Mouse (Mus musculus): Measurements from ENCODE around the gene Myo7a.

The Myo7a gene

DNA sequence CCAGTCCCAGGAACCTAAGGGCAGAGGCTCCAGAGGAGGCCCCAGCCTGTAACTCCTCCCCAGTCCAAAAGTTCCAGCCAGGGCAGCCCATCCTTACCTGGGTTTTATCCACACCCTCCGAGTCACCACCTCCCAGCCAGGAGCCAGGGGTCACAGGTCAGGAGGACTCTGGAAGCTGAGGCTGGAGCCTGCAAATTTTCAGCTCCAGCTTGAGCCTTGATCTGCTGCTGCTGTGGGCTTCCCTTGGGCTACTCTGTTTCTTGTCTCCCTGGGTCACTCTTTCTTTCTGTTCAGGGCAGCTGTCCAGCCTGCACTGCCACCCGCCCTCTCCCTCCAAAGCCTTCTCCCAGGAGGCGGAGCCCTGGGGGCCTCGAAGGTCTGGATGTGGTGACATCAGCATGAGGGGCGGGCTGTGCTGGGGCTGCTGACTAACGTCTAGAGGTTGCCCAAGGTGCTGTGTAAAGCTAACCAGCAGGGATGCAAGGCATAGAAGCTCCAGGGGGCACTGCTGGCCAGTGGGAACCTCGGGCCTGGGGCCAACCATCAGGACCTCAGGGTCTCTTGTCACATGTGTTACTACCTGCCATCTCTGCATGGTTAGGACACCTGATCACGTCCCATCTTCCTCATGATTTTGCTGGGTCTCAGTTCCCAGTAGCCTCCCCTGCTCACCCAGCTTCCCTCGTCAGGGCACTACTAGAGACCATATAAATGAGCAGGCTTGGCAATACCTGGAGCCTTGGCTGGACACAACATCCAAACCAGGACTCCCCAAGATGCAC is at the start of gene Myo7a:
TSS of gene Myo7a (minus strand) at position 346 of the 782 bp plus-strand sequence.
- DNase-seq (ENCODE audit: low read depth, low spot score) = no peak

DNA sequence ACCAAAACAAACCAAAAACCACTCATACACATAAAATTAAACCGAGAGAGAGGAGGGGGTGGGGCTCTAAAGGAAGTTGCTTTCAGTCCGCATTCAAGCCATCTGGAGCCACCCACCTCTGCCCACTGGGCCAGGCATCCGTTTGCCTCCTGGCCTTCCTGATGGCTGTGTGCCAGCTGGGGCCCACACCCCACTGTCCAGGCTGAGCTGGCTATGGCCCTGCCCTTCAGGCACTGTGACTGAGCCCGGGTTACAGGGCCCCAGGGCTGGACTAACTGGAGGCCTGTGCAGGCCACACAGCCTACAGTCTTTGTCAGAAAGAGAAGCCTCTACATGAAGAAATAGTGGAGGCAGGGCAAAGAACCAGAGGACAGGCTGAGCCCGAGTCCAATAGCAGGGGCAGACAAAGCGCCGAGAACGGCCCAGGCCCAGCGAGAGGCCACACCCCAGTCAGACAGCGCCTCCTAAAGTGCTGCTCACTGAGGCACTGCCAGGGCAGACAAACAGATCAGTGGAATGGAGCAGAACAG is 45.7 kb upstream of the Myo7a start:
- DNase-seq (ENCODE audit: low read depth, low spot score) = no peak

DNA sequence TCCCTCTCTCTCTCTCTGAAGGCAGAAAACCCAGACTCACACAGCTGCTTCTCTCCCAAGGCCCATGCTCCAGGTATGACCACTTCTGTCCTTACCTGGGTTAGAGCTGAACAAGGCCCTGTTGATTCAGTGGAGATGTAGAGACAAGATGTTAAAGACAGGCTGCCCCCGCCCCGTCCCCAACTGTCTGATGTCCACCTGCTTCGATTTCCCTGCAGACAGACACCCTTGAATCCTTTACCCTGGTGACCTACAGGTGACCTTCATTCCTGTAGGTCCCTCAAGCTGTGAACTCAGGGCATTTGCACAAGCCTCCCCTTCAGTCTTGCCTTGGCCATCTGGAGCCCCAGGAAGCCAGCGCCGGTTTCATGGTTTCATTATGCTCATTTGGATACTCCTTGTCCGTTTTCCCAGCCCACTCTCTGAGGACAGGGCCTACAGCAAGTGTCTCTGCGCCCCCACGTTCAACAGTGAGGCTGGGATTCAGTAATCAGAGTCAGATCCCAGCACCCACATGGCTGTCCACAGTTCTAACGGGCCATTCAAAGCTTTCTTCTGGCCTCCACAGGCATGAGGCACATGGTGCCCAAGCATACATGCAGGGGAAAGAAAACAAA is 45.2 kb upstream of the Myo7a start:
- DNase-seq (ENCODE audit: low read depth, low spot score) = no peak

DNA sequence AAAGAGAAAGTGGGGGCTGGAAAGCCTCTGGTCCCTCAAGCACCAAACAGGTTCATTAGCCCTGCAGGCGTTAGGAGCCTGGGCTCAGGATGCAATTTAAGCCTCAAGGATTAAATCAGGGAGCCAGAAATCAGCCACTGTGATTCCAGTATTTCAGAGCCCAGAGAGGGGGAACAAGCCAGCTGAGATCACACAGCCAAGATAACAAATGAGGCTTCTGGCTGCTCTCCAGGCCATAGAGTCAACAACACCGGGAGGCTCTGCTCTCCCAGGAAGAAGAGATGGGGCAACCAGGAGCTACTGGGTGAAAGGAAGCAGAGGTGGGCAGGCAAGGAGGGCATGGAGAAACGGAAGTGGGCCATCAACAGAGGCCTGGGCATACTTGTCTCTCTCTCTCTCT is 44.4 kb upstream of the Myo7a start:
- DNase-seq (ENCODE audit: low read depth, low spot score) = no peak

DNA sequence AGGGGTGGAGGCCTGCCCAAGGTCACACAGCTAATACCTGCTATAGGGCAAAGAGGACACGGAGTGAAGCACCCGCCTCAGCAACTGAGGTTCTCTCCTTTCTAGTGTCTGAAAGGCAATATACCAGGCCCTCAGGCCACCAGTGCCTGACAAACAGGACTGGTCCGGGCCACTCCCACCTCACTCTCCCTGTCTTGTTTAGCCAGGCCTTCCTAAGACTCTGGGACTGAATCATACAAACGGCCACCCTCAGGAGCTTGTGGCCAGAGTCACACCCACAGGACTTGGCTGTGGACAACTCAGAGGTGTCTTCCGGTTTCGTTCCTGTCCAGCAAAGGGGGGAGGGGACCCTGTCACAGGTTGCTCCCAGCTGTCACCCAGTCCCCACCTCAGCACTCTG is 42.9 kb upstream of the Myo7a start:
- no peak for DNase-seq (ENCODE audit: low read depth, low spot score)

DNA sequence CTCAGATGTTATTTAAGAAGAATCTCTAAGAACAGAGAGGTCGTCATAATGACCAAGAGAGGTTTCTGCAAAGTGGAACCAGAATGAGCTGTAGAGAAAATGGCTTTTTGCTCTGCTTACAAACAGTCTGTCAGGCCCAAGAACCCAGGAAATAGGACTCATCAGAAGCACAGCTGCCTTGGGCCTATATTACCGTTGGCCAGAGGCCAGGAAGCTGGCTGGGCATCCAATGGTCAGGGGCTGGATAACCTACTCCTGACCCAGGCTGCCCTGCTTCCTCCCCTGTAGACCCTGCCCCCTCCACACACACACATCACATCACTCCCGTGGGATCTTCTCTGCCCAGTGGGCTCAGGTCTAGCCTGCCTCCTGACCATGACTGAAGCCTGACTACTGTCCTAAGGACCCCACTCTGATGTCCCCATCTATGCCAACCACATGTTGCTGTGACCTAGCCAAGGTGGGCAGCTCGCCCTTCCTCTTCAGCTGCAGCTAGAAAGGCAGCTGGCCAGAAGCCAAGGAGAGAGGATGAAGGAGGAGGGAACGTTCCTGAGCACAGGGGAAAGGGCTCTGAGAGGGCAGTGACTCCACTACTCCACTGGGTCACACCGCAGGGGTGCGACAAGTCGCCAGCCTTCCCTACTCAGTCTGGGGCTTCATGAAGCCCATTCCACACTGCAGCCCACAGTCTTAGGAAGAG is 40.9 kb upstream of the Myo7a start:
- no peak for DNase-seq (ENCODE audit: low read depth, low spot score)

DNA sequence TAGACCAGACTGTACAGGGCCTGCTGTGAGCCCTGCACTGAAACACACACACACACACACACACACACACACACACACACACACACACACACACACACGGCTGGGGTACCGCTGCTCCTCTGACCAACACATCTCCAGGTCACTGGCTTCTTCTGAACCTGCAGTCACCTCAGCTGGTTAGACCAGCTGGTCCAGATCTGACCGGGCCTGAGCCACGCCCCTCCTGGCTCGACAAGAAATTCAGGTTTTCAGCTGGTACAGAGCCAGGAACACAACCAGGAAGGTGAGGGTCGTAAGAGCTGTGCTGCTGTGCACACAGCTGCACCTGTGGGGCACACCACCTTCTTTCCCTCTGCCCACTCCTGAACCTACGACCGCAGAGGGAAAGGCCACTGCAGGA is 39.2 kb upstream of the Myo7a start:
- DNase-seq (ENCODE audit: low read depth, low spot score) = no peak

DNA sequence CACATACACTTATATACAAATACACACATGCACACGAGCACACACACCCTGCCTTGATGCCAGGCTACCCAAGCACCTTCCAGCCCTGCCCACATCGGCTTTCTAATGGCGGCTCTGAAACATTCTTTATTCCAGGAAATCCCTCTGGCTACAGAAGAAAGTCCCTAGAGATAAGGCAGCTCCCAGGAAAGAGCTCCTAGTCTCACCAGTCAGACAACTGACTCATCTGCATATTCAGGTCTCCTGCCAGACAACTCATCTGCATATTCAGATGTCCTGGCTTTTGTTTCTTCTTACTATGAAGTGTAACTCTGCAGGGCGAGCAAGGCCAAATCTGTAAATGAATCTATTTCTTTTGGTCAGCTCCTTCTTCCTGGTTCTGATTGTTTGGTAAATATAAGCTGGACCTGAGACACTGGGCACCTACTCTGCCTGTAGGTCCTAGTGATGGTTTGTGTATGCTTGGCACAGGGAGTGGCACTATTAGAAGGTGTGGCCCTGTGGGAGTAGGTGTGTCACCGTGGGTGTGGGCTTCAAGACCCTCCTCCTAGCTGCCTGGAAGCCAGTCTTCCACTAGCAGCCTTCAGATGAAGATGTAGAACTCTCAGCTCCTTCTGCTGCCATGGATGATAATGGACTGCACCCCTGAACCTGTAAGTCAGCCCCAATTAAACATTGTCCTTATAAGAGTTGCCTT is 38.5 kb upstream of the Myo7a start:
- DNase-seq (ENCODE audit: low read depth, low spot score) = peak; percentile 56

DNA sequence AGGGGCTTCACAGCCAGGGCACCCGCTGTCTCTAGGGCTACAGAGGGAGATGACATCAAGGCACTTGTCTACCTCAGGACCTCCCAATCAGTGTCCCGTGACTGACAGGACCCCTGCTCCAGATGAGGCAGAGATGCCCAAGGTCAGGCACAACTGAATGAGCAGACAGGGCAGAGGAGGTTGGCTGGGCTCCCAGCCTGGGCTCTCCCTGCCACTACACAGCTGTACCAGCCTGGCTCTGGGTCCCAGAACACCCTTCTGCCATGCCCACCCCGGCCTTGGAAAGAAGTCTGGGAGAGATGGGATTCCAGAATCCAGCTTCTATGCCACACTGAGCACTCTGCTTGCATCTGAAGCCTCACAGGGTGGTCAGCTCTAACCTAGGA is 36.9 kb upstream of the Myo7a start:
- DNase-seq (ENCODE audit: low read depth, low spot score) = no peak

DNA sequence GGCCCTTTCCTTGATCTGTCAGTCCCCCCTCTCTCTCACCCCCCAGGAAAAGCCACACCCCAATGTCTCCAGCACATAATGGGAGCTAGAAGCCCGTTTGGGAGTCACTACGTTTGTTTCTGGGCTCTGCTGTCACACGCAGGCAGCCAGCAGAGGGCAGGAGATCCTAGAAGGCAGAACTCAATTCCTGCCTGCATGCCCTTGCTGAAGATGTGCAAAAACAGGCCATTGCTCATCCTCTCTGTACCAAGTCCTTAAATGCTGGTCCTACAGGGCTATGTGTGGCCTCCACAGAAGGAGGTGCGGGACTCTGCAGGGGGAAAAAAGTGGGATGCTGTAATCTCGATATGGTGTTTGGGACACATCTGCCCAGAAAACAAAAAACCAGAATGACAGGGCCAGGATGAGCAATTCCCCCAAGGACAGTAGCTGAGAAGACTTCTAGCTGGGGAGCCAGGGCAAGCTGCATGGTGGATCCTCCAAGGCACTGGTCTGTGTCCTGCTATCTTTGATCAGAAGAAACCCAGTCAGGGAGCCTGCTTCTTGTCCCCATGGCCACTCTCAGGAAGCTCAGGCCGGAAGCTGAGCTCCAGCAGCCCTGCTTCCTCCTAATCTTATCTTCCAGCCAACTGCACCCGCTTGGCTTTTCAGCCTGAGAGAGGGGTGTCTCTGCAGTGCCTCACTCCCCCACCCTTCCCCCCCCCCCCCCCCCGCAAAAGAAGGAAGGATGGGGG is 36.4 kb upstream of the Myo7a start:
- peak; percentile 89 for DNase-seq (ENCODE audit: low read depth, low spot score)

DNA sequence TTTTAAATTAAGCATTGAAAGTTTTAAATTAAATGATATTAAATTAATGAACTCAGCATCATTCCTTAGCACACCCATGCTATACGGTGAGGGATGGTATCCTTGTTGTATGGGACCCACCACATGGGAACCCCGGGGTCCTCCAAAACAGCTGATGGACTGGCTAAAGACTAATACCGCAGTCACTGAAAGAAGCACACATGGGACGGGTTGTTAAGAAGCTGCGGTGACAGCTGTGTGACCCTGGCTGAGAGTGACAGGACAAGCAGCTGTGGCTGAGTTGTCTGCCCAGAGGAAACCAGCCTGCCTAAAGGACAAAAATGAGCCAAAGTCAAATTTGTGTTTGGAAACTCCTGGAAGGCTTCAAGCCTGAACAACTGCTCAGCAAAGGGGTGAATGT is 34.6 kb upstream of the Myo7a start:
- no peak for DNase-seq (ENCODE audit: low read depth, low spot score)

DNA sequence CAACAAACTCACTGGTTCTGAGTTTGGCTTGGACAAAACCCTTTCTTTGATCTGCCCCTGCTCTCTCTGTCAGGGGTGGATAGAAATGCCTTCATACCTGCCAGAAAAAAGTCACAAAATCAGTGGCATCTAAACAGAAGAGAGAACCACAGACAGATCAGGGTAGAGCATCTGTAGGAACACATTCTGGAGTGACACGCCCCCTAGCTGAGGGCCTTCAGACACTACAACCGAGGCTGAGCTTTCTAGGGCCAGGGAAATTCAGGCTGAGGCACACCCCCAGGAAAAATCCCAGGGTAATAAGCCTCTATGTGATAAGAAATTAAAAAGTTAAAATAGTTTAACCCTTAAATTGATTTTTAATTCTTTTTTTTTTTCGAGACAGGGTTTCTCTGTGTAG is 34.0 kb upstream of the Myo7a start:
- DNase-seq (ENCODE audit: low read depth, low spot score) = no peak

DNA sequence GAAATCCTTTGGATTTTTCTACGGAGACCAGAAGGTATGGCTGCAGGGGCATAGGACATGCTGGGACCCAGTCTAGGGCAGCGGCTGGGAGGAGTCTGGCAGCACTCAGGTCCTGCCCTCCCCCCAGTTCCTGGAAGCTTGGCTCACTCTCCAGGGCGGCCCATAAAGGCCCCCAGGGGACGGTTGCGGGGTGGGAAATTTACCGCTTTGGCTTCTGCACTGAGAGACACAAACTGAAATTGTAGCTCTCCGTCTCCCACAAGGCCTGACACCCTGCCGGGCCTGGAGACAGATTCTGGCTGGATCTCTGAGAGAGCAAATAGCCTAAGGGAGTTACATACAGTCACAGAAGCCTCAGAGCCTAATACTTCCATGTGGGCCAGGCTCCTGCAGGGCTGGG is 33.1 kb upstream of the Myo7a start:
- DNase-seq (ENCODE audit: low read depth, low spot score) = no peak

DNA sequence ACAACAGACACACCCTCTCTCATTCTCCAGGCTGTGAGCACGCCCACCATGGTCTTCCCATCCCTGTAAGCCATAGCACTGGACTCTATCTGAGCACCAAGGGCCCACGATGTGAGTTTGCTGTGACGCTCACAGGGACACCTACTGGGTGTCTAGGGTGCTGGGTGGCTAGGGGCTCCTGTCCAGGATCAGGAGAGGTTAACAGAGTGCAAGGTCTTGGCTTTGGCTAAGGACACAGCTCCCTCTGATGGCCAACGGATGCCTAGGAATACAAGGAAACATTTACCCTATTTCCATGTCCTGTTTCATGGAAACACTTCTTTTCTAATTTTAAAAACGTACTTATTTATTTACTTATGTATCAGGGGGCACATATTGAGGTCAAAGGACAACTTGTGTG is 31.2 kb upstream of the Myo7a start:
- DNase-seq (ENCODE audit: low read depth, low spot score) = no peak

DNA sequence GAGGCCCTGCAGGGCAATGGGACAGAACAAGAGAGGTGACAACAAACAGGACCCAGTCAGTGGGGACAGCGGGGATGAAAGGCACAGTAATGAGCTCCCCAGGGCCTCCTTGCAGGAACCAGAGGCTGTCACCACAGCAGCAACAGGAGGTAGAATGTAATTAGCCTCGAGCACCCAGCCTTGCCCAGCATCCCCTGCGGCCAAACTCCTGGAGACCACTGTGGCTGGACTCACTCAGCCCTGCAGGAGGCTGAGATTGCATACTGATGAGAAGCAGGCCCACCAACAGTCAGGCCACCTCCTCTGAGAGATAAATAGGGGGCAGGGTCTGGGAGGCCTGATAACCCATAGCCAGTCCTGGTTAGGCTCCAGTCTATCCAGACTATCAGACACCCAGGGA is 30.5 kb upstream of the Myo7a start:
- DNase-seq (ENCODE audit: low read depth, low spot score) = no peak

DNA sequence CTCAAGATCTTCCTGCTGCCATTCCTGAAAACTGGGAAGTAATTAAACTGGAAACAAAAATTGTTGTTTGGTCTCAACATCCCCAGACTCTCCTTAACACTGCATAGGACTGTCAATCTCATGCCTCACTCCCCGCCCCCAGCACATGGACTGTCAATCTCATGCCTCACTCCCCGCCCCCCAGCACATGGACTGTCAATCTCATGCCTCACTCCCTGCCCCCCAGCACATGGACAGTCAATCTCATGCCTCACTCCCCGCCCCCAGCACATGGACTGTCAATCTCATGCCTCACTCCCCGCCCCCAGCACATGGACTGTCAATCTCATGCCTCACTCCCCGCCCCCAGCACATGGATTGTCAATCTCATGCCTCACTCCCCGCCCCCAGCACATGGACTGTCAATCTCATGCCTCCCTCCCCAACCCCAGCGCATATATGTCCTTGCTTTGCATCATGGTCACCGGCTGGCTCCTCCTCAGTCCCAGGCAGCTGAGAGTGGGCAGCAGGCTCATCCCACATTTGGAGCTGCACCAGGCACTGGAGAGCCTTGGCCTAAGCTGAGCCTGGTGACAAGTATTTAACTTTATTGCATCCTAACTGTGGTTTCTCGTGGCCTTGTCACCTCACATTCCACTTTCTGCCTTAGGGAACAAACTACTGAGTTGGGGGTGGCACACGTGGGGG is 29.5 kb upstream of the Myo7a start:
- peak; percentile 52 for DNase-seq (ENCODE audit: low read depth, low spot score)

DNA sequence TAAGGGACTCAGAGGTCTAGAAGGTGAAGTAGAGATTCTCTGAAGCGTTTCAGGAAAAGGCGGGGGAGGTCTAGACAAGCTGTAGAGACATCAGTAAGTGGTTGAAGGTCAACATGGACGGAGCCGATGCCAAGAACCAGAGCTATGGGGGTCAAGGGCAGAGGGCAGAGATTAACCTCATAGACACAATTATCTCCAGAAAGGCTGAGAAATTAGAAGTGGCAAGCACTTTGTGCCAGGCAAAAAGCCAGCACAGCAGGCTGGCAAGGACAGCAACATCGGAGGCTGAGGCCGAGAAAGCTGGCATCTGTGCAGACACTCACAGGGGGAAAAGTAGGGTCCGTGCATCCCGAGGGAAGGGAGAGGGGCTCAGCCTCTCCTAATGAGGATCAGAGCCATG is 28.4 kb upstream of the Myo7a start:
- DNase-seq (ENCODE audit: low read depth, low spot score) = no peak

DNA sequence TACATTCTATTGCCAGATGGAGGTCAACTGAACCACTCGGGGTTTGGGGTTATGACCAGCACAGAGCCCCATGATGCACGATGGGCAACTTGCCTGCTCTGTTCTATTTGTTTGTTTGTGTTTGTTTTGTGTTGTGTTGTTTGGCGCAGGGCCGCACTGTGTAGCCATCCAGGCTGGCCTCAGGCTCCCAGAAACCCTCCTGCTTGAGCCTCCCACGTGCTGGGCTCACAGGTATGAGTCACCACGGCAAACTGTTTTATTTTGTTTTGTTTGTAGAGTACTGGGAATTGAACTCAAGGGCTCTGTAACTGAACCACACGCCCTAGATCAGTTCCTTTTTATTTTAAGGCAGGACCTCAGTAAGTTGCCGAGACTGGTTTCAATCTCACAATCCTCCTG is 27.1 kb upstream of the Myo7a start:
- DNase-seq (ENCODE audit: low read depth, low spot score) = peak; percentile 59

DNA sequence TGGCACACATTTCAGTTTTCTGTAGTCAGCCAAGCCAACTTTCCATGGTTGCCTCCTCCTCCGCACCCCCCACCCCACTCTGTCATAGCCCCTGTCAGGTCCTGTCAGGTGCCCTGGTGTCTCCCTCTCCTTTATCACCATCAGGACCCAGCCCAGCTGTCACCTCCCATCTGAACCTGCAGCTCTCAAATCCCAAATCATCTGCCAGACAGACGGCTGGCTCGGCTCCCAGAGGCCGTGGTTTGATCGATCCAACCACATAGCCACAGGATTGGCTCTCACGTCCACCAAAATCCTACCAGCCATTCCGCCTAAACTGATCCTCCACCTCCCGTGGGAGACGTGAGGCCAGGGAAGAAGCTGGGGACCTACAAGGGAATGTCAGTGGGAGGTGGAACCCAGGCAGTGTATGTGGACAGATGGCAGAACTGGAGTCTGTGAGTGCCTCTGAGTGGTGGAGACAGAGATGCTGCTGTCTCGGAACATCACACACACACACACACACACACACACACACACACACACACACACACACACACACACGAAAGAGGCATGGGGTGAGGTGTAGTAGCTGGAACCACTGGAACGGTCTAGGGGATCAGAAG is 26.6 kb upstream of the Myo7a start:
- DNase-seq (ENCODE audit: low read depth, low spot score) = peak; percentile 75

DNA sequence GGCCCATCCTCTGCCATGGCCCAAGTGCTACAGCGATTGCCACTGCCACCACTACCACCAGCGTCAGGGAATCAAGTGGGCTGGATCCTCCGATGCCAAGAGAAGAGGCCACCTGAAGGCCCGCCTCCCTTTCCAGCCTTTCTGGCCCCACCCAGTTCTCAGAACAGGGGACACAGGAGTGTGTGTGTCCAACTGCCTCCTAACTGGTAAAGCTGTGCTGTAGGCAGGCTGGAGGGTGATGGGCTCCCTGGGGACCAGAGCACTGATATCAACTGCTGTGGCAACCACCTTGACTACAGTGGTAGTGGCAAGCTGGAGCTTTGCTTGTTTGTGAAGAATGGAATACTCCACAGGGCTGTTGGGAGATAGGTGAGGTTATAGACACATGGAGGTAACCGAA is 26.1 kb upstream of the Myo7a start, which contains the start of gene Omp:
TSS of gene Omp (minus strand) at position 101 of the 400 bp plus-strand sequence.
- DNase-seq (ENCODE audit: low read depth, low spot score) = no peak
